Mouse (Mus musculus): ENCODE data around the gene Carm1.
A peak's percentile ranks its signal among the peaks of the same experiment; 100 is the strongest.
"Not testable (repeated sequence)": the region's sequence is repeated elsewhere in the genome, so short reads cannot be mapped to it uniquely, and the experiment has no call there.

Gene Carm1

GRCm38 (mm10) chr9:21578226-21578625 is 31.5 kb downstream of the Carm1 start:
- DNase-seq = no peak

- DNase-seq = no peak
Observed at GRCm38 (mm10) chr9:21585401-21585800, 38.7 kb downstream of the Carm1 start.

DNA sequence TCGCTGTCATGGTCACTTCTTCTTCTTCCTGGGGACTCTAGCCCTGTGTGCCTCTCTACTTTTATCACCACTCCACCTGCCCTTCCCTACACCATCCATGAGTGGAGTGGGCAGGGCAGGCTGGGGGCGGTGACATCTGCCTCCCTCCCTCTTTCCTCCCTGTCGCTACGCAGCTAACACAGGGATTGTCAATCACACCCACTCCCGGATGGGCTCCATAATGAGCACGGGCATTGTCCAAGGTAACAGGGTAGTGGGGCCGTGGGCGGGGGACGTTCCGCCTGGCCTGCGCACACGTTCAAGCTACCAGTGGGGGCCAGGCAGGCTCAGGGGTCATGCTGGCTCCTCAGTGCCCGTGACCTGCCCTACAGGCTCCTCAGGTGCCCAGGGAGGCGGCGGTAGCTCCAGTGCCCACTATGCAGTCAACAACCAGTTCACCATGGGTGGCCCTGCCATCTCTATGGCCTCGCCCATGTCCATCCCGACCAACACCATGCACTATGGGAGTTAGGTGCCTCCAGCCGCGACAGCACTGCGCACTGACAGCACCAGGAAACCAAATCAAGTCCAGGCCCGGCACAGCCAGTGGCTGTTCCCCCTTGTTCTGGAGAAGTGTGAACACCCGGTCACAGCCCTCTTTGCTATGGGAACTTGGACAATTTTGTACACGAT is 41.1 kb downstream of the Carm1 start:
- DNase-seq = no peak

GRCm38 (mm10) chr9:21588350-21588749 is 41.7 kb downstream of the Carm1 start:
- DNase-seq = no peak

GRCm38 (mm10) chr9:21589538-21589937 is 42.8 kb downstream of the Carm1 start:
- no peak for DNase-seq

DNA sequence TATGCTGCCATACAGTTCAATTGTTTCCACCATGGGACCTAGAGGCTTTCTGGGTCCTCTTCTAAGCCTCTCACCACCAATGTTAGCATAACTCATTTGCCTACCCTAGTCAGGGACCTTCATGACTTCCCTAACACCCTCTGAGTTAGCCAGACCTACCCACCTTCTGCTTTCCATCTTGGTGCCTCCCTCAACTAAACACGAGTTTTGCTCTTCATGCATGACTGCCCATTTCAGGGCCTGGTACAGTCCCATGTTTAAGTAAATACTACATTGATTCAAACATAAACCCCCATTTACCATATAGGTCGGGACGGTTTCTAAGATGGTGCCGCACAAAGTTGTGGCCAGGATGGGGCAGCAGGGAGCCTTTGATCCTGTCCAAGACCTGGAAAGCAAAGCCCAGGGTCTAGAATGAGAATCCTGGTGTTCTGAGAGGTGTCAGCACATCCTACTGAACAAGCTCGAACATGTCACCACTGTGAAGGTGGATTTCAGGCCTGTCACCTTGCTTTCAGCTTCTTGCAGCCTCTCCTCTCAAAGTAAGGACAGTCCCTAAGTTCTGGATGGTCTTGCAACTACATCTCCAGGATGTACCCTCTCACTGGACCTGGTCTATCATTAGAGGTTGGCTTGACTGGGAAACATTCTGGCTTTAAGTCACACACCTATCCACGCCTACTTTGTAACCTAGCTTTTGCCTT is 44.6 kb downstream of the Carm1 start:
- no peak for DNase-seq

- no peak for DNase-seq
Observed at GRCm38 (mm10) chr9:21591831-21592702, 45.4 kb downstream of the Carm1 start.

DNA sequence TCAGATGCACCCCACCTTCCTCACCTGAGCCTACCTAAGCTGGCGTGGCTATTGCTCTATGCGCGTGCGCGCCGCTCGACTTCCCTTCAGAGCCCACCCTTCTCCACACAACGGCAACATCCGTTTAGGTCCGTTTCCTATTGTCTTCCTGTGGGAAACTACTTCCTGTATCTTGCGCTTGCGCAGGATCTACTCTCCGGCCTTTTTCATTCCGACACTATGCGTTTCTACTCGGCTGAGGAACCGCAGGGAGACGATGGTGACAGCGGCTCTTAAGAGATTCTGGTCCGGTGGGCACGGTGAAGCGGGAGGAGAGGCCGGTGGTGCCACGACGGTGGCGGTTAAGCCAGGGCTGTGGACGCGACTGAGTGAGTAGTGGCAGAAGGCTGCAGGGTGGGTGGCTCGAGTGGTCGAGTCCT is 46.0 kb downstream of the Carm1 start, which contains the start of the genes Timm29 and Yipf2:
Gene Timm29 (plus strand): TSS at position 20 of the 419 bp plus-strand sequence.
Gene Yipf2 (minus strand): TSS at position 126 of the 419 bp plus-strand sequence.
- peak; percentile 89 for DNase-seq

GRCm38 (mm10) chr9:21593122-21593721 is 46.5 kb downstream of the Carm1 start:
- DNase-seq = peak; percentile 62

DNA sequence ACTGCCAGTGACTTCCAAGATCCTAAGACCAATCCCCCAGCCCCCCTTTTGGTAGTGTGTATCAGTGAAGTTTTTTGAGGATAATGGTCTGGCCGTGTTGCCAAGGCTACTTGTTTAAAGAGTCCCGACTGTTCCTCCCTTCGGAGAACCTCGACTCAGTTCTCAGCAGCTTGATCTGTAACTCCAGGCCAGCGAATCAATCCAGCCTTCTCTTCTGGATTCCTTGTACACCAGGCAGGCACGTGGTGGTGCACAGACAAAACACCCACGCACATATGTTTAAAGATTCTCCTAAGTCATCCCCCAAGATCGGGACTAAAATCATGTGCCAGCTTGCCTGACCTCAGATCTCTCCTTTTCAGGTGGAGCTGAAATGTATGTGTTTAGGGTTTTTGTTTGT is 47.7 kb downstream of the Carm1 start:
- DNase-seq = not testable (repeated sequence)

DNA sequence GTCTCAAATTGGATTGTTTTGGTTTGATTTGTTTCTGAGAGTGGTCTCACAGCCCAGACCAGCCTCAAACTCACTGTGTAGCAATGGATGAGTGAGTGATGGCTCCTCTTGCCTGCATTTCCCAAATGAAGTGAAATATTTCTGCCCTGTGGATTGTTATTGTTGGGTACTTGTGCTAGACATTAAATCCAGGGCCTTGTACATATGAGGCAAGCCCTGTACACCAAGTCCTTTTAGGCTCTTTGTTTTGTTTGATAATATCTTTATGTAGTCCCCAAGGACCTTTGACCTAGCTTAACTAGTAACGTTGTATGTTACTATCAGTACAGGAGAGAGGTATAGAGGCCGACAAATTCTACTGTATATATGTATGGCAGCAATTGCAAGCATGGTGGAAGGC is 48.1 kb downstream of the Carm1 start:
- no peak for DNase-seq

- peak; percentile 78 for DNase-seq
Observed at GRCm38 (mm10) chr9:21598198-21598597, 51.5 kb downstream of the Carm1 start.

GRCm38 (mm10) chr9:21600186-21600585 is 53.5 kb downstream of the Carm1 start:
- no peak for DNase-seq

DNA sequence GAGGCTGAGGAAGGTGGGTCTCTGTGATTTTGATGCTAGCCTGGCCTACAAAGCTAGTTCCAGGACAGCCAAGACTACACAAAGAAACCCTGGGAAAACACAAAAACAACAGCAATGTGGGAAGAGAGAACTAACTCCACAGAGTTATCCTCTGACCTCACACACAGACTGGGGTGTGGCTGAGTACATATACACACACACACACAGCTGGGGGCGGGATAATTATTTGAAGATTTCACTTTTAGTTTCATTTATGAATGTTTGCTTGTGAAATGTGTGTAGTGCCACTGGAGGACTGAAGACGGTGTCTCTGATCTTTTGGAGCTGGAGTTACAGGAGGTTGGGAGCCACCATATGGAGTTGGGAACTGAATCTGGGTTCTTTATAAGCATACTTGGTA is 54.4 kb downstream of the Carm1 start:
- no peak for DNase-seq

- peak; percentile 77 for DNase-seq
Observed at GRCm38 (mm10) chr9:21601722-21602399, 55.2 kb downstream of the Carm1 start.

- DNase-seq = no peak
Observed at GRCm38 (mm10) chr9:21604119-21604518, 57.4 kb downstream of the Carm1 start.

- DNase-seq = no peak
Observed at GRCm38 (mm10) chr9:21605865-21606264, 59.2 kb downstream of the Carm1 start.

DNA sequence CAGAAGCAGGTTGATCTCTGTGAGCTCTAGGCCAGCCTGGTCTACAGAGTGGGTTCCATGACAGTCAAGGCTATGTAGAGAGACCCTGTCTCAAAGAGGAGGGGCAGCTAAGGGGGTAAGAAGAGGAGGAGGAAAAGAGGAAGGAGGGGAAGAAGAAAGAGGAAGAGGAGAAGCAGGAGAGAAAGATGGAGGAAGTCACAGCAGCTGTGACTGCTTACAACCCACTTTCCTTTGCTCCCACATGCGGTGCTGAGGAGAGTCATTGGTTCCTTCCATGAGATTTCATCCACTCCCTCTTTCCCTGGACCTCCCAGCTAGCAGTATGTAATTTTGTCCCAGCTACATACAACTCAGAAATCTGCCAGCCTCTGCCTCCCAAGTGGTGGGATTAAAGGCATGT is 60.0 kb downstream of the Carm1 start:
- DNase-seq = no peak

DNA sequence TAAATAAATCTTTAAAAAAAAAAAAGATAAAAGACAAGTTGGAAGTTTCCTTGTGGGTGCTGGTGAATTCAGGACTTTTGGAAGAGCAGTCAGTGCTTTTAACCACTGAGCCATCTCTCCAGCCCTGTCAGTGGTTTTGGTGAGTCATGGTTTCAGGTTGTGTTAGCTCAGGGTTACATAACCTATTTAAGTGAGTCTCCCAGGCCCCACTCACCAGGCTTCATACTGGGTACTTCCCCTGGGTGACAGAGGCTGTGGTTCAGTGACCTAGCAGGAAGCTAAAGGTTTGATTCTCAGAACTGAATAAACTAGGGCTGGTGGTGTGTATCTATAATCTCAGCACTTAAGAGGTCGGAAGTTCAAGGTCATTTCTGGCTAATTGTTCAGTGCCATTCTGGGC is 63.2 kb downstream of the Carm1 start:
- DNase-seq = peak; percentile 74

- DNase-seq = no peak
Observed at GRCm38 (mm10) chr9:21614864-21615616, 68.3 kb downstream of the Carm1 start.

GRCm38 (mm10) chr9:21615617-21616231 is 69.0 kb downstream of the Carm1 start, which contains the start of gene Smarca4:
Gene Smarca4, plus strand, starts transcription at chr9:21616169.
- peak; percentile 100 for DNase-seq
